Mouse (Mus musculus): ENCODE results near the gene Lrrc74b.

DNA sequence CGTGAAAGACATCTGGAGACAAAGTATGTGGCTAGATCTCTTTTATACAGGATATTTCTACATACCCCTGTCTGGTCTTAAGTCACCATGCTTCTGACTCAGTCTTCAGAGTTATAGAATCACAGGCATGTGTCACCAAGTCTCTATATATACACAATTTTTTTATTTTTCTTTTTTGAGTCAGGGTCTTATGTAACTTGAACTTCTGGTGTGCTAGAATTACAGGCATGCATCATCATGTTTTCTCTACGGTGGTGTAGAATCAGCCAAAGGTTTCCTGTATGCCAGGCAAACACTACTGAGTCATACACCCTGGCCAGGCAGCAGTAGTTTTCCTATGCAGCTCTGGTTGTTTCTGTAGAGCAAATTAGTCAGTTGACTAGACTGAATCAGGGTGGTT lies 18.4 kb downstream of the Lrrc74b start:
- no peak for TF ChIP-seq CTCF (IDR thresholded peaks at IDR 0.05; ENCODE audit: control insufficient read depth, insufficient read depth, insufficient replicate concordance, low read depth, low read length)
- no peak for TF ChIP-seq POLR2A (IDR thresholded peaks at IDR 0.05; ENCODE audit: control insufficient read depth, low read depth, low read length)
